Mouse (Mus musculus) ES-Bruce4 (cell line): ENCODE results near the gene Itk. TPM values are rescaled to one million over a fixed set of nuclear protein-coding genes. Genes with fewer than 3 reads are reported as not detected.

ENCODE experiments used
- H3K27ac ChIP-seq: 2 replicates; pipeline ENCODE4 v1.5.1; 2012; ENCODE audit warnings: low read length, inconsistent platforms; ENCODE audit not compliant: insufficient read depth
- H3K27me3 ChIP-seq: 2 replicates; pipeline ENCODE4 v1.6.1; 2012; ENCODE audit warnings: mild to moderate bottlenecking, low read length, inconsistent platforms; ENCODE audit not compliant: control insufficient read depth, poor library complexity, insufficient read depth, severe bottlenecking
- H3K36me3 ChIP-seq: 2 replicates; pipeline ENCODE4 v1.6.1; 2012; ENCODE audit warnings: inconsistent platforms, mild to moderate bottlenecking, low read length, moderate library complexity; ENCODE audit not compliant: control insufficient read depth, poor library complexity, insufficient read depth, severe bottlenecking
- H3K4me1 ChIP-seq: one replicate; pipeline ENCODE4 v1.8.1; 2011; ENCODE audit warnings: low read length; ENCODE audit not compliant: control insufficient read depth, insufficient read depth
- H3K4me3 ChIP-seq: 2 replicates; pipeline ENCODE4 v1.5.1; 2011; ENCODE audit warnings: low read depth, mild to moderate bottlenecking, low read length
- H3K9ac ChIP-seq: 2 replicates; pipeline ENCODE4 v1.6.1; 2012; ENCODE audit warnings: low read depth, mild to moderate bottlenecking, inconsistent platforms; ENCODE audit not compliant: poor library complexity, severe bottlenecking
- H3K9me3 ChIP-seq: replicated peaks from 2 replicates; pipeline ENCODE4 v1.6.1; 2012; ENCODE audit warnings: mild to moderate bottlenecking, low read length, inconsistent platforms; ENCODE audit not compliant: control insufficient read depth, poor library complexity, insufficient read depth, severe bottlenecking
- CTCF ChIP-seq: IDR thresholded peaks from one replicate; pipeline ENCODE4 v1.8.1; 2011; ENCODE audit warnings: low read depth, low read length
- EP300 ChIP-seq: IDR thresholded peaks from 2 replicates; pipeline ENCODE4 v1.6.1; 2011; ENCODE audit warnings: low read depth, low read length; ENCODE audit not compliant: insufficient read depth
- POLR2A ChIP-seq: IDR thresholded peaks from one replicate; pipeline ENCODE4 v1.8.1; 2011; ENCODE audit warnings: low read length; ENCODE audit not compliant: insufficient read depth
- polyA plus RNA-seq: library from polyadenylated mRNA; stranded (reverse); fragments of >200 nt; gene quantifications from 2 replicates; pipeline ENCODE4 v1.2.4, GENCODE M21; 2011; ENCODE audit warnings: low read depth; ENCODE audit not compliant: missing spikeins, insufficient read depth, insufficient read length

Gene Itk
- polyA plus RNA-seq, 1 experiment: not detected

- H3K27ac ChIP-seq: no peak overlapping the region
- no peaks in the 10 kb centered on the region for H3K9me3 ChIP-seq
- TF ChIP-seq CTCF: no peak
- TF ChIP-seq POLR2A: no peak
- TF ChIP-seq EP300: no peak
Observed at GRCm38 (mm10) chr11:46302471-46302870, 86.8 kb downstream of the Itk start.

GRCm38 (mm10) chr11:46301579-46302248, 87.6 kb downstream of the Itk start:
- H3K4me3 ChIP-seq: no peak overlapping the region
- TF ChIP-seq EP300 (no peak), CTCF (no peak), POLR2A (no peak)
- H3K36me3 ChIP-seq: no peaks in the 10 kb centered on the region
- no peaks in the 10 kb centered on the region for H3K27me3 ChIP-seq
- no peaks in the 10 kb centered on the region for H3K4me1 ChIP-seq
- no peak overlapping the region for H3K9ac ChIP-seq
- no peak overlapping the region for H3K27ac ChIP-seq
- no peaks in the 10 kb centered on the region for H3K9me3 ChIP-seq

More at GRCm38 (mm10) chr11:46302471-46302870, 86.8 kb downstream of the Itk start:
- H3K4me1 ChIP-seq: no peaks in the 10 kb centered on the region
- no peak overlapping the region for H3K9ac ChIP-seq
- no peak overlapping the region for H3K4me3 ChIP-seq
- H3K27me3 ChIP-seq: no peaks in the 10 kb centered on the region
- H3K36me3 ChIP-seq: no peaks in the 10 kb centered on the region

- no peaks in the 10 kb centered on the region for H3K4me1 ChIP-seq
- no peak overlapping the region for H3K27ac ChIP-seq
- TF ChIP-seq CTCF (no peak), EP300 (no peak), POLR2A (no peak)
- H3K27me3 ChIP-seq: no peaks in the 10 kb centered on the region
- H3K9ac ChIP-seq: no peak overlapping the region
- no peaks in the 10 kb centered on the region for H3K36me3 ChIP-seq
- no peak overlapping the region for H3K4me3 ChIP-seq
- no peaks in the 10 kb centered on the region for H3K9me3 ChIP-seq
Observed at GRCm38 (mm10) chr11:46299901-46300300, 89.4 kb downstream of the Itk start.

- Histone ChIP-seq H3K9me3 (no peaks in the 10 kb centered on the region), H3K9ac (no peak overlapping the region), H3K27me3 (no peaks in the 10 kb centered on the region), H3K4me3 (no peak overlapping the region), H3K27ac (no peak overlapping the region), H3K4me1 (no peaks in the 10 kb centered on the region), H3K36me3 (no peaks in the 10 kb centered on the region)
- TF ChIP-seq POLR2A (no peak), EP300 (no peak), CTCF (no peak)
Observed at GRCm38 (mm10) chr11:46298889-46299785, 90.2 kb downstream of the Itk start.

- no peak for TF ChIP-seq POLR2A
- no peak for TF ChIP-seq CTCF
- no peak for TF ChIP-seq EP300
- H3K9ac ChIP-seq: no peak overlapping the region
Observed at GRCm38 (mm10) chr11:46294390-46294789, 94.9 kb downstream of the Itk start.

GRCm38 (mm10) chr11:46293491-46293890, 95.8 kb downstream of the Itk start:
- no peaks in the 10 kb centered on the region for H3K27me3 ChIP-seq
- no peak for TF ChIP-seq CTCF
- no peak for TF ChIP-seq POLR2A
- TF ChIP-seq EP300: no peak
- no peak overlapping the region for H3K27ac ChIP-seq
- H3K9ac ChIP-seq: no peak overlapping the region
- no peaks in the 10 kb centered on the region for H3K9me3 ChIP-seq
- H3K4me3 ChIP-seq: no peak overlapping the region
- no peaks in the 10 kb centered on the region for H3K4me1 ChIP-seq
- H3K36me3 ChIP-seq: no peaks in the 10 kb centered on the region

More at GRCm38 (mm10) chr11:46294390-46294789, 94.9 kb downstream of the Itk start:
- no peaks in the 10 kb centered on the region for H3K27me3 ChIP-seq
- no peak overlapping the region for H3K4me3 ChIP-seq
- no peaks in the 10 kb centered on the region for H3K4me1 ChIP-seq
- H3K9me3 ChIP-seq: no peaks in the 10 kb centered on the region
- no peaks in the 10 kb centered on the region for H3K36me3 ChIP-seq
- H3K27ac ChIP-seq: no peak overlapping the region
